Mouse (Mus musculus) left cerebral cortex, postnatal 25 days (tissue): ENCODE measurements at regions not wholly inside any gene's neighbourhood (a gene's known extent, or its start where the extent isn't known, plus 50 kb on each side); places are given as distances from the start of the nearest gene placed in this dataset.

Experiments used
- DNase-seq, 2 experiments: peaks; one replicate each; pipeline ENCODE4 v3.0.0; 2022; ENCODE audit warnings: low spot score in 2 of 2, mixed read lengths in 1 of 2
- intact Hi-C: fragments of 180-260 bp; cut with DNase I; formaldehyde crosslinking; loops from one replicate; pipeline ENCODE4 v1.15.1; 2025

- intact Hi-C loops, result no loop called here
- no peak for DNase-seq
Observed at GRCm38 (mm10) chr3:58124886-58125285, 277.0 kb upstream of the Pfn2 start.

GRCm38 (mm10) chr3:58126996-58127395, 279.1 kb upstream of the Pfn2 start:
- intact Hi-C loops, result no loop called here
- no peak for DNase-seq

- intact Hi-C loops, result no loop called here
Observed at GRCm38 (mm10) chr3:58128059-58128458, 280.2 kb upstream of the Pfn2 start.

GRCm38 (mm10) chr3:58129358-58129903, 281.6 kb upstream of the Pfn2 start:
- intact Hi-C loops, result no loop called here
- DNase-seq, result no peak

More at GRCm38 (mm10) chr3:58128059-58128458, 280.2 kb upstream of the Pfn2 start:
- DNase-seq, result no peak

- DNase-seq, result no peak
- intact Hi-C loops, result no loop called here
Observed at GRCm38 (mm10) chr3:58135607-58136365, 278.7 kb upstream of the Tsc22d2 start.

GRCm38 (mm10) chr3:58138726-58139585, 275.6 kb upstream of the Tsc22d2 start:
- peak in 1 of 2 experiments; percentile 30 for DNase-seq
- intact Hi-C loops, result no loop called here

GRCm38 (mm10) chr3:58146108-58146507, 268.4 kb upstream of the Tsc22d2 start:
- no peak for DNase-seq
- intact Hi-C loops, result no loop called here

- DNase-seq, result no peak
- intact Hi-C loops, result no loop called here
Observed at GRCm38 (mm10) chr3:58146762-58147161, 267.8 kb upstream of the Tsc22d2 start.

GRCm38 (mm10) chr3:58153141-58153540, 261.4 kb upstream of the Tsc22d2 start:
- intact Hi-C loops, result no loop called here
- peak; percentile 23 to 79 for DNase-seq

GRCm38 (mm10) chr3:58153874-58154756, 260.4 kb upstream of the Tsc22d2 start:
- DNase-seq, result peak in 1 of 2 experiments; percentile 13
- intact Hi-C loops, result no loop called here

- intact Hi-C loops, result loop anchor here (1.0 kb wide), 1 partner anchor 8 kb away; no protein-coding TSS in a partner anchor
- DNase-seq, result peak; percentile 32 to 44
Observed at GRCm38 (mm10) chr3:58159384-58159783, 255.1 kb upstream of the Tsc22d2 start.

GRCm38 (mm10) chr3:58162238-58162637, 252.3 kb upstream of the Tsc22d2 start:
- intact Hi-C loops, result loop anchor here (5.0 to 10.0 kb wide), 2 partner anchors 93 to 255 kb away; no protein-coding TSS in a partner anchor
- DNase-seq, result no peak

- intact Hi-C loops, result loop anchor here (1.0 to 10.0 kb wide), 3 partner anchors 91 to 325 kb away; no protein-coding TSS in a partner anchor
- peak; percentile 73 to 79 for DNase-seq
Observed at GRCm38 (mm10) chr3:58163806-58164205, 250.7 kb upstream of the Tsc22d2 start.

GRCm38 (mm10) chr3:58166628-58167027, 247.9 kb upstream of the Tsc22d2 start:
- no peak for DNase-seq
- intact Hi-C loops, result loop anchor here (10.0 kb wide), 1 partner anchor 88 kb away; no protein-coding TSS in a partner anchor

- DNase-seq, result no peak
- intact Hi-C loops, result loop anchor here (10.0 kb wide), 1 partner anchor 88 kb away; no protein-coding TSS in a partner anchor
Observed at GRCm38 (mm10) chr3:58167121-58167520, 247.4 kb upstream of the Tsc22d2 start.

- intact Hi-C loops, result loop anchor here (10.0 kb wide), 1 partner anchor 87 kb away; no protein-coding TSS in a partner anchor
- DNase-seq, result no peak
Observed at GRCm38 (mm10) chr3:58167761-58168290, 246.7 kb upstream of the Tsc22d2 start.

GRCm38 (mm10) chr3:58168522-58169185, 245.9 kb upstream of the Tsc22d2 start:
- intact Hi-C loops, result loop anchor here (10.0 kb wide), 1 partner anchor 86 kb away; no protein-coding TSS in a partner anchor
- peak; percentile 29 to 50 for DNase-seq

- intact Hi-C loops, result loop anchor here (10.0 kb wide), 1 partner anchor 85 kb away; no protein-coding TSS in a partner anchor
- DNase-seq, result no peak
Observed at GRCm38 (mm10) chr3:58169786-58170185, 244.7 kb upstream of the Tsc22d2 start.
